Mouse (Mus musculus) central nervous system, embryonic 14 days (tissue): ENCODE measurements around the gene Ctu1. TPM values are rescaled to one million over a fixed set of nuclear protein-coding genes. Genes with fewer than 3 reads are reported as not detected.

Experiments
- polyA plus RNA-seq: library from polyadenylated mRNA; depleted of rRNA; stranded (reverse); fragments of >200 nt; gene quantifications from 2 replicates; pipeline ENCODE4 v1.2.3, GENCODE M21; 2012; rRNA removed

Gene Ctu1
- 20.2 and 24.4 TPM in 2 replicates for polyA plus RNA-seq

GRCm38 (mm10) chr7:43671809-43672580 lies at the start of gene Ctu1:
Ctu1 (plus strand) TSS chr7:43672016.

DNA sequence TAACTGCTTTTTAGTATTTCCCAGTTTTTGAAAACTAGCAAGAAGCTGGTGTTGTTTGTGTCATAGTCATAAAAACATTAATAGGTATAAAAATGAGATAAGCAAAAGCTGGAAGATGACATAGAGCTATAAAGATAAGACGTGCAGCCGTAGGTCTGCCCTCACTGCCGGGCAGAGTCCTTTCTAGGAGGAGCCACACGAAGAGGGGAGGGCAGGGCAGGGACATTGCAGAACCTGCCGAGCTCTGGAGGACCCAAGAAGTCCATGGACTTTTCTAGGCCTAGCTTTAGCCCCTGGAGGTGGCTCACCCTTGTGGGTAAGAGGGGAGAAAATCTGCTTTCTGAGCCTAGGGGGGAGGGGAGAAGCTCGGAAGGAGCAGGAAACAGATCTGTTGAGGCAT lies 37.3 kb upstream of the Ctu1 start, which contains the start of gene Ceacam18:
Ceacam18 (plus strand) TSS at position 208 of the 400 bp plus-strand sequence.

GRCm38 (mm10) chr7:43660002-43660401 lies 11.8 kb upstream of the Ctu1 start, which contains the start of gene Siglece:
Siglece (minus strand) TSS chr7:43660161.

GRCm38 (mm10) chr7:43690118-43690517 lies 18.3 kb downstream of the Ctu1 start, which contains the start of gene Klk14:
Klk14 (plus strand) TSS chr7:43690418.

DNA sequence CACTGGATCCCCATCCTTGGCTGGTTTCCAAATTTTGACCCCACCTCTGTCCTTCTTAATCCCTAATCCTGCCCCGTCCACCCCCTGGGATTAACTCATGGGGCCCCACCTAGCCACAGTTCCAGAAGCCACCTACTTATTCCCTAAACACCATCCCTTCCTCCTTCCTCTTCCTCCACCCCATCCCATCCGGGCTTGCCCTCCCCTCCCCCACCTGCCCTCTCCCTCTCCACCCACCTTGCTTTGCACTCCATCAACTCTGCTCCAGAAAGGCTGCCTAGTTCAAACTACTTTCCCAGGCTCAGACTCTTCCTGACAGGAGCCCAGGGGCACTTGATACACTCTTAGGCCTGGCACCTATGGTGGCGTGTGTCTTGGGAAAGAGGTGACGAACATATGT lies 40.5 kb downstream of the Ctu1 start, which contains the start of gene Klk13:
Klk13 (plus strand) TSS at position 301 of the 400 bp plus-strand sequence.

Other genes with a start within 250 kb of the Ctu1 start
- not detected in 2 replicates for gene Lim2, start 244.3 kb upstream of the Ctu1 start, polyA plus RNA-seq
- gene Nkg7, start 234.9 kb upstream of the Ctu1 start, polyA plus RNA-seq, result 0.09 TPM in 1 of 2 replicates, not detected in the other
- not detected in 2 replicates for gene Cldnd2, start 231.2 kb upstream of the Ctu1 start, polyA plus RNA-seq
- gene Etfb, start 227.9 kb upstream of the Ctu1 start, polyA plus RNA-seq, result 81.8 and 99.5 TPM in 2 replicates
- gene Gm45233, start 227.9 kb upstream of the Ctu1 start, polyA plus RNA-seq, result 0.95 and 1.3 TPM in 2 replicates
- gene Vsig10l, start 208.9 kb upstream of the Ctu1 start, polyA plus RNA-seq, result 7.2 and 7.9 TPM in 2 replicates
- gene Iglon5, start 181.9 kb upstream of the Ctu1 start, polyA plus RNA-seq, result 88.3 and 95.3 TPM in 2 replicates
- gene 4931406B18Rik, start 166.1 kb upstream of the Ctu1 start, polyA plus RNA-seq, result 0.02 TPM in 1 of 2 replicates, not detected in the other
- 1.4 and 1.5 TPM in 2 replicates for gene Cd33, start 127.6 kb upstream of the Ctu1 start, polyA plus RNA-seq
- gene Zfp658, start 109.8 kb upstream of the Ctu1 start, polyA plus RNA-seq, result 9.2 and 13.1 TPM in 2 replicates
- 5.6 and 7.6 TPM in 2 replicates for gene Zfp719, start 92.4 kb upstream of the Ctu1 start, polyA plus RNA-seq
- 0.29 and 0.45 TPM in 2 replicates for gene Zfp819, start 64.8 kb upstream of the Ctu1 start, polyA plus RNA-seq
- 0.04 TPM in 1 of 2 replicates, not detected in the other for gene Ceacam18, start 37.3 kb upstream of the Ctu1 start, polyA plus RNA-seq
- 0.37 and 0.43 TPM in 2 replicates for gene Siglece, start 11.9 kb upstream of the Ctu1 start, polyA plus RNA-seq
- gene Klk14, start 18.4 kb downstream of the Ctu1 start, polyA plus RNA-seq, result 0.10 and 0.16 TPM in 2 replicates
- gene Klk13, start 40.6 kb downstream of the Ctu1 start, polyA plus RNA-seq, result 0.09 TPM in 1 of 2 replicates, not detected in the other
- gene Klk12, start 96.9 kb downstream of the Ctu1 start, polyA plus RNA-seq, result not detected in 2 replicates
- 0.23 TPM in 1 of 2 replicates, not detected in the other for gene Klk11, start 102.6 kb downstream of the Ctu1 start, polyA plus RNA-seq
- gene Klk10, start 109.0 kb downstream of the Ctu1 start, polyA plus RNA-seq, result 0.15 and 0.91 TPM in 2 replicates
- 0.09 TPM in 1 of 2 replicates, not detected in the other for gene Klk9, start 119.9 kb downstream of the Ctu1 start, polyA plus RNA-seq
- gene Klk8, start 125.6 kb downstream of the Ctu1 start, polyA plus RNA-seq, result 5.6 and 7.1 TPM in 2 replicates
- 0.04 and 0.05 TPM in 2 replicates for gene Klk7, start 139.3 kb downstream of the Ctu1 start, polyA plus RNA-seq
- not detected in 2 replicates for gene Klk6, start 152.5 kb downstream of the Ctu1 start, polyA plus RNA-seq
- not detected in 2 replicates for gene Klk5, start 170.0 kb downstream of the Ctu1 start, polyA plus RNA-seq
- 0.33 and 0.58 TPM in 2 replicates for gene Klk4, start 209.1 kb downstream of the Ctu1 start, polyA plus RNA-seq